Mouse (Mus musculus) liver, postnatal 0 days (tissue): ENCODE data around the gene Sult1a1. TPM values are rescaled to one million over a fixed set of nuclear protein-coding genes. Genes with fewer than 3 reads are reported as not detected.

ENCODE experiments used
- ATAC-seq: fragments of 200-750 bp; cut with Nextera tagmentation; 2 replicates; pipeline ENCODE4 v1.8.0; 2017; ENCODE audit warnings: mild to moderate bottlenecking, moderate library complexity
- DNase-seq: peaks from one replicate; pipeline ENCODE4 v3.0.0-alpha.2; 2016
- H3K27ac ChIP-seq: fragments of 300-500 bp; sonication (generic); 2 replicates; pipeline ENCODE4 v1.5.1; 2014; ENCODE audit warnings: antibody characterized with exemption, moderate library complexity, mild to moderate bottlenecking, low read depth
- H3K27me3 ChIP-seq: fragments of 300-500 bp; sonication (generic); 2 replicates; pipeline ENCODE4 v1.6.1; 2014; ENCODE audit warnings: low read length, control low read depth, mixed read lengths; ENCODE audit not compliant: insufficient read depth
- H3K36me3 ChIP-seq: fragments of 300-500 bp; sonication (generic); replicated peaks from 2 replicates; pipeline ENCODE4 v1.6.1; 2014; ENCODE audit warnings: mild to moderate bottlenecking, control low read depth, low read length, moderate library complexity, mixed read lengths; ENCODE audit not compliant: insufficient read depth
- H3K4me1 ChIP-seq: fragments of 300-500 bp; sonication (generic); 2 replicates; pipeline ENCODE4 v1.6.1; 2014; ENCODE audit warnings: antibody characterized with exemption, mild to moderate bottlenecking, control low read depth; ENCODE audit not compliant: insufficient read depth
- H3K4me2 ChIP-seq: fragments of 300-500 bp; sonication (generic); 2 replicates; pipeline ENCODE4 v1.6.1; 2014; ENCODE audit warnings: low read depth, mild to moderate bottlenecking, low read length, moderate library complexity, mixed read lengths
- H3K4me3 ChIP-seq: fragments of 300-500 bp; sonication (generic); 2 replicates; pipeline ENCODE4 v1.5.1; 2014; ENCODE audit warnings: low read depth, low read length
- H3K9ac ChIP-seq: fragments of 300-500 bp; sonication (generic); replicated peaks from 2 replicates; pipeline ENCODE4 v1.6.1; 2014; ENCODE audit warnings: mild to moderate bottlenecking, moderate library complexity
- H3K9me3 ChIP-seq: fragments of 300-500 bp; sonication (generic); 2 replicates; pipeline ENCODE4 v1.6.1; 2016; ENCODE audit warnings: mild to moderate bottlenecking, control low read depth, low read length, mixed read lengths
- CTCF ChIP-seq: sonication (generic); IDR thresholded peaks from 2 replicates; pipeline ENCODE4 v1.5.1; 2016; ENCODE audit warnings: antibody characterized with exemption, low read depth
- EP300 ChIP-seq: IDR thresholded peaks from 2 replicates; pipeline ENCODE4 v1.6.1; 2016; ENCODE audit warnings: antibody characterized with exemption, low read depth, mild to moderate bottlenecking
- WGBS: fragments of 180-500 bp; shearing (Covaris S2); extraction: QIAGEN DNeasy Blood & Tissue Kit; methylation state at CpG from one replicate; pipeline ENCODE4 v1.1.7; 2014; ENCODE audit not compliant: insufficient replicate concordance; 5-methylcytosine and 5-hydroxymethylcytosine counted together
- polyA plus RNA-seq: library from polyadenylated mRNA; unstranded; fragments of >200 nt; fragmentation: Nextera tagmentation; extraction: Ambion mirVana; gene quantifications from 2 replicates; pipeline ENCODE4 v1.2.1, GENCODE M21; 2015

Sult1a1 gene
- polyA plus RNA-seq, 1 experiment from 2014 or later: 221 TPM

- DNase-seq (no peak), ATAC-seq (peak; percentile 14; the same call in 1 of the 2 replicates)
- Histone ChIP-seq H3K9me3 (no peaks in the 10 kb centered on the region), H3K36me3 (no peaks in the 10 kb centered on the region), H3K27me3 (no peaks in the 10 kb centered on the region), H3K4me2 (no peak overlapping the region), H3K9ac (no peak overlapping the region), H3K4me1 (no peaks in the 10 kb centered on the region), H3K27ac (no peak overlapping the region), H3K4me3 (no peak overlapping the region)
- TF ChIP-seq CTCF: peak; percentile 31; the same call in 1 of the 2 replicates
- TF ChIP-seq EP300: no peak
- WGBS: 65% methylated on average over 5 of the region's 5 CpGs
Measured at GRCm38 (mm10) chr7:126642545-126643243, 33.5 kb downstream of the Sult1a1 start.

GRCm38 (mm10) chr7:126636733-126637520 lies 39.3 kb downstream of the Sult1a1 start:
- H3K4me3 ChIP-seq: no peak overlapping the region
- H3K9me3 ChIP-seq: no peaks in the 10 kb centered on the region
- no peaks in the 10 kb centered on the region for H3K27me3 ChIP-seq
- no peak overlapping the region for H3K4me2 ChIP-seq
- WGBS: 11% methylated on average over 4 of the region's 4 CpGs
- DNase-seq (peak; percentile 43), ATAC-seq (peak; percentile 64)
- no peak overlapping the region for H3K9ac ChIP-seq
- peak; percentile 86 for TF ChIP-seq CTCF
- no peak for TF ChIP-seq EP300
- no peaks in the 10 kb centered on the region for H3K4me1 ChIP-seq
- 0 out of 2 replicates have a peak overlapping the region, but pooled peaks have one; percentile 13 for H3K27ac ChIP-seq
- no peaks in the 10 kb centered on the region for H3K36me3 ChIP-seq

GRCm38 (mm10) chr7:126635375-126635774 lies 40.9 kb downstream of the Sult1a1 start:
- Histone ChIP-seq H3K4me2 (no peak overlapping the region), H3K27ac (no peak overlapping the region), H3K9ac (no peak overlapping the region), H3K27me3 (no peaks in the 10 kb centered on the region), H3K9me3 (no peaks in the 10 kb centered on the region), H3K4me1 (no peaks in the 10 kb centered on the region), H3K4me3 (no peak overlapping the region), H3K36me3 (no peaks in the 10 kb centered on the region)
- ATAC-seq: no peak
- TF ChIP-seq EP300 (no peak), CTCF (no peak)
- no peak for DNase-seq

- H3K4me1 ChIP-seq: no peaks in the 10 kb centered on the region; the same call in 1 of the 2 replicates
- H3K9me3 ChIP-seq: no peaks in the 10 kb centered on the region
- no peak overlapping the region for H3K4me2 ChIP-seq
- no peak overlapping the region for H3K9ac ChIP-seq
- H3K4me3 ChIP-seq: no peak overlapping the region
- ATAC-seq (no peak), DNase-seq (no peak)
- no peaks in the 10 kb centered on the region for H3K36me3 ChIP-seq
- H3K27ac ChIP-seq: no peak overlapping the region
- no peaks in the 10 kb centered on the region for H3K27me3 ChIP-seq
- WGBS: 49% methylated on average over 2 of the region's 2 CpGs
- TF ChIP-seq EP300: no peak
Measured at GRCm38 (mm10) chr7:126632478-126632877, 43.8 kb downstream of the Sult1a1 start.

- Histone ChIP-seq H3K27ac (no peak within 1 kb of the TSS), H3K9me3 (no peaks in the 10 kb centered on the region), H3K36me3 (no peaks in the 10 kb centered on the region), H3K4me1 (no peaks in the 10 kb centered on the region; the same call in 1 of the 2 replicates), H3K27me3 (no peaks in the 10 kb centered on the region), H3K4me3 (no peak within 1 kb of the TSS), H3K9ac (no peak within 1 kb of the TSS), H3K4me2 (no peak within 1 kb of the TSS)
- no peak for TF ChIP-seq EP300
- no peak for TF ChIP-seq CTCF
- DNase-seq (no peak), ATAC-seq (no peak)
- 78% methylated on average over 4 of the region's 4 CpGs for WGBS
Measured at GRCm38 (mm10) chr7:126630824-126631518, 45.3 kb downstream of the Sult1a1 start, which contains the start of gene Nupr1. Gene Nupr1 (minus strand): TSS chr7:126630861.

- no peak for TF ChIP-seq EP300
- TF ChIP-seq CTCF: no peak
- Histone ChIP-seq H3K4me1 (peaks cover 10% of the 10 kb centered on the region; the same call in 1 of the 2 replicates), H3K9ac (no peak overlapping the region), H3K27me3 (no peaks in the 10 kb centered on the region), H3K4me3 (no peak overlapping the region), H3K4me2 (no peak overlapping the region), H3K27ac (no peak overlapping the region), H3K36me3 (no peaks in the 10 kb centered on the region), H3K9me3 (no peaks in the 10 kb centered on the region)
- no peak for ATAC-seq
- DNase-seq: no peak
- 35% methylated on average over 3 of the region's 3 CpGs for WGBS
Measured at GRCm38 (mm10) chr7:126629915-126630314, 46.3 kb downstream of the Sult1a1 start.
